Mouse (Mus musculus): ENCODE results near the gene Gadd45b.

GRCm38 (mm10) chr10:80895100-80895499 is 34.8 kb upstream of the Gadd45b start:
- TF ChIP-seq CTCF (IDR thresholded peaks at IDR 0.05), result no peak
- no peak for TF ChIP-seq EP300 (IDR thresholded peaks at IDR 0.05)
